Mouse (Mus musculus): ENCODE measurements around the gene Ccdc149. TPM values are rescaled to one million over a fixed set of nuclear protein-coding genes. Genes with fewer than 3 reads are reported as not detected.

The Ccdc149 gene
- polyA plus RNA-seq, 1 experiment, result 41.8 TPM

DNA sequence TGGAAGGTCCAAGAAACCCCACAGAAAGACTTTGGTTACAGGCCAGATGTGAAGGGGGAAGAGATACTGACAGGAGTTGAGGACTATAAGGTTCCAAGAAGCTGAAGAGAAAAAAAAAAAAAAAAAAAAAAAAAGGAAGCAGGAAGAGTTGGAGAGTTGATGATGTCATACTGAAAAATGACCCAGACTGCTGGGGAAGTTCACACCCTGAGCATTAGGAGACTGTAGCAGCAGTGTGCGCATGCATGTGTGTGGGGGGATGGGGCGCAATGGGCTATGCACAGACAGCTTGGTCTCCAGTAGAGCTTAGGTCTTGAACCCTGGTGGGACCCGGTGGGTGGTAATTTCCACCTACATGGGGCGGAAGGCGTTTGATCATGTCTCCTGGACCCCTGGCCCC, 87.6 kb downstream of the Ccdc149 start:
- DNase-seq (ENCODE audit: extremely low spot score in 1 of 2, low spot score in 1 of 2), result no peak

- no peak for DNase-seq (ENCODE audit: extremely low spot score in 1 of 2, low spot score in 1 of 2)
Measured at GRCm38 (mm10) chr5:52382837-52383236, 88.5 kb downstream of the Ccdc149 start.

GRCm38 (mm10) chr5:52375847-52376246, 95.5 kb downstream of the Ccdc149 start:
- DNase-seq (ENCODE audit: extremely low spot score in 1 of 2, low spot score in 1 of 2), result no peak

GRCm38 (mm10) chr5:52370901-52371300, 100.4 kb downstream of the Ccdc149 start:
- peak in 1 of 2 experiments; percentile 35 for DNase-seq (ENCODE audit: extremely low spot score in 1 of 2, low spot score in 1 of 2)

GRCm38 (mm10) chr5:52367866-52368840, 103.2 kb downstream of the Ccdc149 start:
- no peak for DNase-seq (ENCODE audit: extremely low spot score in 1 of 2, low spot score in 1 of 2)

DNA sequence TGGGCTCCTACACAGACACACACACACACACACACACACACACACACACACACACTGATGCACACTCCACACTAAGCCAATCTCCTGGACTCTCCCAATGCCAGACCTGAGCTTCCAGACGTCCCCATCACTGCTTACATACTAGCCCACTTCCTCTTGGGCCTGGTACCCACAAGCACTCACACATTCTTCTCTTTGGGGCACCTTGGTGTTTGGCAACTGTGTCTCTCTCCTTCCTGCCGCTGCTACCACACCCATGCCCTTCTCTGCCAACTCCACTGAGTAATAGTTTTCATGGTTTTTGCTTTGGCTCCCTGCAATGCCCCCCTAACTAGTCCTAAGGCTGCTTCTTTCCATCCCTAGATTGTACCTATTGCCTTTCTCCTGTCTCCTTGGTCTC, 104.7 kb downstream of the Ccdc149 start:
- DNase-seq (ENCODE audit: extremely low spot score in 1 of 2, low spot score in 1 of 2), result no peak

GRCm38 (mm10) chr5:52365930-52366329, 105.4 kb downstream of the Ccdc149 start:
- peak in 1 of 2 experiments; percentile 52 for DNase-seq (ENCODE audit: extremely low spot score in 1 of 2, low spot score in 1 of 2)

DNA sequence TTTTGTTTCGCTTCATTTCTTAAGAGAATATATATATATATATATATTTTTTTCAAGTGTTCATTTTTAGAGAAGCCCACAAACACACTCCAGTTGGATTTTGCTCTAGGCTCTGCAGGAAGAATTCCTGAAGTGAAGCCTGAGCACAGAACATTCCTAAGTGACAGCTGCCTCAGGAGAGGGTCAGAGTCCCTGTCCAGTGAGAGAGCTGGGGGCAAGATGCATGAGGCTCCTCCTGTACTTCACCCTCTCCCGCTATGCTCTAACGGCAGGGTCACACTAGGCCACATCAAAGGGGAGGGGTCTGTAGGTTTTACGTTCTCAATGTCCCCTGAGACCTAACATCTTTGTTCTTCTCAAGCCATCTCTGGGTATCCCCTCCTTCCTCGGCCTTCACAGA, 106.8 kb downstream of the Ccdc149 start:
- DNase-seq (ENCODE audit: extremely low spot score in 1 of 2, low spot score in 1 of 2), result no peak

DNA sequence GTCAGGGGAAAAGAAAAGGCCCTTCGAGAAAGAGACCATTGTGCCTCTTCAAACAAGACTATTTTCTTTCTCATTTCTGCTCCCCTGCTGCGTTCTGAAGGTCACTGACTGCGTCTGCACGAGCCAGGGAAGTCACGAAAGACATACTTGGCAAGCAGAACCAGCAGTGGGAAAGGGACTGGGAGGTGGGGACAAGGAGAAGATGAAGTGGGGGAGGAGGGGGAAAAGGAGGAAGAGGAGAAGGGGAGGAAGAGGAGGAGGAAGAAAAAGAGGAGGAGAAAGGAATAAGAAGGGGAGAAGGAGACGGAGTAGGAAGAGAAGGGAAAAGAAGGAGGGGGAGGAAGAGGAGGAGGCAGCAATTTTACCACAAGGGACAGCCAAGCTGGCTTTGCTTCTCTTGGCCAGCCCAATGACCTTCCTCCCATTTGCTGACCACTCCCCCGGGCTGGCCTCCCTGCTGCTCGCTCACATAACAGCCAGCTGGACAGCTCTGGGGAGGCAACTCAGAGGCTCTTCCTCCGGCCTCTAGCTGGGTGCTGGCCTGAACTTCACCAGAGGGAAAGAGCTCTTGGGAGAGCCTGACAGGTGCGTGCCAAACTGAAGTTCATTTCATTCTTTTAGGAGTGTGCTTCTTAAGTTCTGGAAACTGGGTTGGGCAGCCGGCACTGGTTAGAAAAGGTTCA, 107.7 kb downstream of the Ccdc149 start, which contains the start of gene Sod3:
Sod3 (plus strand) TSS at position 324 of the 683 bp plus-strand sequence.
- no peak for DNase-seq (ENCODE audit: extremely low spot score in 1 of 2, low spot score in 1 of 2)

- DNase-seq (ENCODE audit: extremely low spot score in 1 of 2, low spot score in 1 of 2), result no peak
Measured at GRCm38 (mm10) chr5:52362776-52363467, 108.4 kb downstream of the Ccdc149 start.

DNA sequence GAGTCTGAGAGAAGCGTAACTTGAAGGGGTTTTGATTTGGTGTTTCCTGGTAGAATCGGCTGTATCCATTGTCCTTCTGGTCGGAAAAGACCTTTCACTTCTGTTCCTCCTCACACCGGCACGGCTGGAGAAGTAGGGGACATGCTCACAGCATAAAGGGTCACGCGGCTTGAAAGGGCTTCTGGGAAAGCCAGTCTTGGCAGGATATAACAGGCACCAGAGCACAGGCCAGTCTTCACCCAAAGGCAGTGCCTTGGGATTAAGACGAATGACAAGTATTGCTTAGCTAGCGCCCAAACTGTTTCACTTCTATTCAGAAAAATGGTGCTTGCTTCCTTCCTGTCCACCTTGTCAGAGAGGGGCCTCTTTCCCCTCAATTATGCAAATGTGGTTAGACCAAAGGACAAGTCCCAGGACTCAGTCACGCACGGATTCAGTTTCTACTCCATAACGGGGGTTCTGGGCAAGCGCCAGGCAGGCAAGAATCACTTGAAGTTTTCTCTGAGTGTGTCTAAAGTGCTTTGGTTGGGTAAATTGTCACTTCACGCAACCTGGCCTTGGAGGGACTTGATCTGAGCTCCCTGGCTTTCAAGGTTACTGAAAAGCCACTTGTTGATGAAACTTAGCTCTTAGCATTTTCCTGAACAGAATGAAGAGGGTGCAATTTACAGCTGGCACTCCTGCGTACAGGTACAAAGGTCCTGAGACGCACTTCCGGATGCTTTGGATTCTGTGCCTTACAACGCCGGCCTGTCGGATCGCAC, 110.9 kb downstream of the Ccdc149 start:
- no peak for DNase-seq (ENCODE audit: extremely low spot score in 1 of 2, low spot score in 1 of 2)

GRCm38 (mm10) chr5:52358120-52358519, 113.2 kb downstream of the Ccdc149 start:
- no peak for DNase-seq (ENCODE audit: extremely low spot score in 1 of 2, low spot score in 1 of 2)

GRCm38 (mm10) chr5:52357175-52357754, 114.1 kb downstream of the Ccdc149 start:
- DNase-seq (ENCODE audit: extremely low spot score in 1 of 2, low spot score in 1 of 2), result no peak

GRCm38 (mm10) chr5:52355612-52356011, 115.7 kb downstream of the Ccdc149 start:
- DNase-seq (ENCODE audit: extremely low spot score in 1 of 2, low spot score in 1 of 2), result no peak

DNA sequence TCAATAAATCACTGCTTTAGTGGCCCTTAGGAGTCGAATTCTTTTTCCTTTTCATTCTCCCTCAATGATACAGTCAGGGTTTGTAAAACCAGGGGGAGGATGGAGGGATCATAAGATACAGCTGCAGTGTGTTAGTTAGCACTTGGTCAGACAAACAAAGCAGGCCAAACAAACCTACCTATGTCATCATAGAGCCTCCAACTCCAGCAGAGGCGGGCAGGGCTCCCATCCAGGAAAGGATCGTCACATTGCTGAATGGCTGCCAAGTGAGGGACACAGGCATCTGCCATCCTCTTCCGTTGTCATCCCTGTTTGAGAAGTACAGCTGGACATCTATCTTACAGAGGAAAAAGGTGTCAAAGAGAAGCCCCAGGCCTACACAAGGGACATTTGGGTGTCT, 116.9 kb downstream of the Ccdc149 start:
- no peak for DNase-seq (ENCODE audit: extremely low spot score in 1 of 2, low spot score in 1 of 2)

DNA sequence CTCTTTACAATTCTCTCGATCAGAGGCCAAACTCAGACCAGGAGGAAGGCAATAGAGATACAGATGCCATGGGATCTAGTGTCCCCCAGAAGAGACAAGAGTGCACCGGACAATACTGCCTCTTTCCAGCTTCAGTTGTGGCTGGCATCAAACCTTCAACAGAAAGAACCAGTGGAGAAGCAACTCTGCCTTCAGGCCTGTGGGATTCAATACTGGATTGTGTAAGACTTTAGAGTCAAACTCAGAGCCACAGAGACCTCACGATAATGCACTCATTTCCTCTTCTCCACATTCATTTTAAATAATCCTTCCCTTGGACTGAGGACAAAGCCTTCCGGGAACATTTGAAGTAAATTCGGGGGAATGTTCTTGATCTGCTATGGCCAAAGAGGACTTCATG, 118.6 kb downstream of the Ccdc149 start:
- no peak for DNase-seq (ENCODE audit: extremely low spot score in 1 of 2, low spot score in 1 of 2)

GRCm38 (mm10) chr5:52351561-52351960, 119.8 kb downstream of the Ccdc149 start:
- DNase-seq (ENCODE audit: extremely low spot score in 1 of 2, low spot score in 1 of 2), result no peak

- no peak for DNase-seq (ENCODE audit: extremely low spot score in 1 of 2, low spot score in 1 of 2)
Measured at GRCm38 (mm10) chr5:52350451-52350850, 120.9 kb downstream of the Ccdc149 start.

DNA sequence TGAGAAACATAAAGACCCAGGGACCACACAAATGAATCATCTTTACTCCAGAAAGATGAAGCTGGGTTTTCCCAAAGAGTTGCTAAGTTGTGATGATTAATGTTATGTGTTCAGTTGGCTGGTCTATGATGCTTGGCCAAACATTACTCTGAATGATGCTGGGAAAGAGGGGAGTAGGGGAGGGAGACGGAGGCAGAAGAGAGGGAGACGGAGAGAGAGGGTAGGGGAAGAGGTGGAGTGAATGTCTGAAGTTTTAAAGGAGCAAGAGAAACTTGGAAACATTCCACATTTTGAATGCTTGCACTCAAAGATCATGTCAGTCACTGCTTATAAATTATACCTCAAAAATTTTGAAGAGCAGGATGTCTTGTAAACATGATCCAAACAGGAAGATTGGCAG, 124.4 kb downstream of the Ccdc149 start:
- DNase-seq (ENCODE audit: extremely low spot score in 1 of 2, low spot score in 1 of 2), result no peak

- DNase-seq (ENCODE audit: extremely low spot score in 1 of 2, low spot score in 1 of 2), result no peak
Measured at GRCm38 (mm10) chr5:52339134-52339533, 132.2 kb downstream of the Ccdc149 start.

Measured in frontal cortex, adult 2 months (tissue).